Mouse (Mus musculus): ENCODE results near the gene Ankub1. TPM values are rescaled to one million over a fixed set of nuclear protein-coding genes. Genes with fewer than 3 reads are reported as not detected.

Ankub1 gene
- polyA plus RNA-seq, 1 experiment from 2014 or later = 0.20 TPM

DNA sequence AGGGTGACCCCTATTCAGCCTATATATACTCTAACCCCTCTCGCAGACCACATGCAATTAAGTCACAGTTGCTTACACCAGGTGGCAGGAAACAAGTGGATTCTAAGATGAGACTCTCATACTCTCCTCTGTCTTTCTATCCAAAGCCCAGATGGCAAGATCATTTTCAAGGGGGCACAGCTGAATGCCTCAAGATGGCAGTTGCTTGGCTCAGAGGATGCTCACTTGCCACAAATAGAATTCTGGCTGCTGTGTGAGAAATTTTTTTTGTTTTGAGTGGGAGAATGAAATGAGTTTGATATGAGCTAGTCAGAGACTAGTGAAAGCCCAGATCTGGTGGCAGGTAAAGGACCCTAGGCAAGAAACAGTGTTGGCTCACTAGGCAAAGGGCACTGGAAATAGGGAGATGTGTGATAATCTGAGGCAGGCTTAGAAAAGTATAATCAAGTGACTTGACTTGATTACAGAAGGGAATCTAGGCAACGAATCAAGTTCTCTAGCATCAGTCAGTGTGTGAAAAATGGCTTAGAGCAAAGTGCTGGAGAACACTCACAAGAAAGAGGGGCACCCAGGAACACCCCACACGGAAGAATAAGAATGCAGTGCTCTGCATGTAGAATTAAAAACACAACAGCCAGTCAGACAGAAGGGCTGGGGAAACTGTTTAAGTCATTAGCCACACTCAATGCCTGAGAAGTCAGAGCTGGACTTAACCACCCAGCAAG, 57.7 kb downstream of the Ankub1 start:
- Histone ChIP-seq H3K9me3 (replicated peaks; ENCODE audit: control insufficient read depth, low read length) (no peaks in the 10 kb centered on the region), H3K36me3 (replicated peaks; ENCODE audit: control insufficient read depth, insufficient read depth, low read depth, low read length) (no peaks in the 10 kb centered on the region), H3K4me3 (ENCODE audit: low read depth, low read length) (no peak overlapping the region), H3K9ac (replicated peaks; ENCODE audit: low read length) (no peak overlapping the region), H3K27me3 (ENCODE audit: control insufficient read depth, insufficient read depth, low read length) (no peaks in the 10 kb centered on the region), H3K4me1 (ENCODE audit: control insufficient read depth, insufficient read depth, low read length) (no peaks in the 10 kb centered on the region), H3K4me2 (ENCODE audit: low read depth, low read length) (no peak overlapping the region), H3K27ac (replicated peaks; ENCODE audit: low read depth, low read length) (no peak overlapping the region)
- 78% methylated on average over 3 of the region's 3 CpGs for WGBS
- DNase-seq (ENCODE audit: low spot score) (no peak), ATAC-seq (replicated peaks; ENCODE audit: insufficient number of reproducible peaks, low FRiP score, low TSS enrichment, low read depth) (no peak)

DNA sequence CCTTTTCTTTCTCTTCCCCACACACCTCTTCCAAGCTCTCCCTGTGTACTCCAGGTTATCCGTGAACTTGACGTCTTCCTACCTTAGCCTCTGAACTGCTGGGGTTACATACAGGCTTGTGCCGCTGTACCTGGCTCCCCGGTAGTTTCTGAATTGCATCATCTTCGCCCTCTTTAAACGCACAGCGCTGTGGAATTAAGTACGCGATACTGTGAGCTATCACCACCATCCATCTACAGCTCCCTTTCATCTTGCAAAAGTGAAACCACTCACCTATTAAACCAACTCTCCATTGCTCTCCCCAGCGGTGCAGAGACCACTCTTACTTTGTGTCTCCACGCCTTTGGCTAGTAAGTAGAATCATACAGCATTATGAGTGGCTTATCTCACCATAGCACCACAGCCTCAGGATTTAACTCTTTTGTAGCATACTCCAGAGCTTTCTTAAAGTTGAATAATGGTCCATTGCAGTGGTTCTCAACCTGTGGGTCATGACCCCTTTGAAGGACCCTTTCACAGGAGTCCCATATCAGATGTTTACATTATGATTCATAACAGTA, 65.6 kb downstream of the Ankub1 start:
- ATAC-seq (replicated peaks; ENCODE audit: insufficient number of reproducible peaks, low FRiP score, low TSS enrichment, low read depth) = no peak
- no peak overlapping the region for H3K4me2 ChIP-seq (ENCODE audit: low read depth, low read length)
- WGBS = 84% methylated on average over 11 of the region's 11 CpGs
- no peaks in the 10 kb centered on the region for H3K36me3 ChIP-seq (replicated peaks; ENCODE audit: control insufficient read depth, insufficient read depth, low read depth, low read length)
- no peaks in the 10 kb centered on the region for H3K27me3 ChIP-seq (ENCODE audit: control insufficient read depth, insufficient read depth, low read length)
- no peak overlapping the region for H3K4me3 ChIP-seq (ENCODE audit: low read depth, low read length)
- no peak for DNase-seq (ENCODE audit: low spot score)
- H3K9ac ChIP-seq (replicated peaks; ENCODE audit: low read length) = no peak overlapping the region
- H3K9me3 ChIP-seq (replicated peaks; ENCODE audit: control insufficient read depth, low read length) = no peaks in the 10 kb centered on the region
- no peak overlapping the region for H3K27ac ChIP-seq (replicated peaks; ENCODE audit: low read depth, low read length)
- no peaks in the 10 kb centered on the region for H3K4me1 ChIP-seq (ENCODE audit: control insufficient read depth, insufficient read depth, low read length)

DNA sequence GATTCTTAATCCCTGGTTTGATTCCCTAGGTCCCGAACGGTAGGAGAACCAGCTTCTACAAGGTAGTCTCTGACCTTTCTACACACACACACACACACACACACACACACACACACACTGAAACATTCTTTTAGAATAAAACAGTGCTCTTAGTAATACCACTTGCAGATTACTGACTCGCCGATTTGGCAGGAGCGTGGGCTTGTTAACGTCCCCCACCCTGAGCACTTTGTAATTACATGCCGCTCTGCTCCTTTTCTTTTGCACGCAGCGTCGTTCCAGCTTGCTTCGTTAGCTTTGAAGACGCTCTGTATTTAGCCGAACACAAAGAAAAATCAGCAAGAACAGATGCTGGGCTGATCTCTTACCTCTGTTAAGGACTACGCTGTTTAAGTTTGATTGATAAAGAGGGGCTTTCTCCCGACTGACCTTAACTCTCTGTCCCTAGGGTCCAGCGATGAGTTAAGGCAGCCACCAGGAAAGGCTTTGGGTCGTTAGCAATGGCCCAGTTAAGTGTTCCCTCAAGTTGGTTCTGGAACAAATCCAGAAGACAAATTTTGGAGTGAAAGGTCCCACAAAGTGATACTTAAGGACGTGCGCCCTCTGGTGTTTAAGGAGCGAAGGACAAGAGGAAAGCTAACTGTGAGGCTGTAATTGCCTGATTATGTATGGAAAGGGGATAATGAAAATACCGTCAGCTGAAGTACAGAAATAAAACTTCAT, 67.2 kb downstream of the Ankub1 start:
- Histone ChIP-seq H3K4me3 (ENCODE audit: low read depth, low read length) (no peak overlapping the region), H3K9ac (replicated peaks; ENCODE audit: low read length) (no peak overlapping the region), H3K27me3 (ENCODE audit: control insufficient read depth, insufficient read depth, low read length) (no peaks in the 10 kb centered on the region), H3K4me2 (ENCODE audit: low read depth, low read length) (no peak overlapping the region; the same call in 1 of the 2 replicates), H3K27ac (replicated peaks; ENCODE audit: low read depth, low read length) (no peak overlapping the region), H3K36me3 (replicated peaks; ENCODE audit: control insufficient read depth, insufficient read depth, low read depth, low read length) (no peaks in the 10 kb centered on the region), H3K4me1 (ENCODE audit: control insufficient read depth, insufficient read depth, low read length) (no peaks in the 10 kb centered on the region), H3K9me3 (replicated peaks; ENCODE audit: control insufficient read depth, low read length) (no peaks in the 10 kb centered on the region)
- WGBS = 34% methylated on average over 21 of the region's 21 CpGs
- ATAC-seq (replicated peaks; ENCODE audit: insufficient number of reproducible peaks, low FRiP score, low TSS enrichment, low read depth) = peak; percentile 59; the same call in 1 of the 2 replicates
- DNase-seq (ENCODE audit: low spot score) = peak; percentile 95

DNA sequence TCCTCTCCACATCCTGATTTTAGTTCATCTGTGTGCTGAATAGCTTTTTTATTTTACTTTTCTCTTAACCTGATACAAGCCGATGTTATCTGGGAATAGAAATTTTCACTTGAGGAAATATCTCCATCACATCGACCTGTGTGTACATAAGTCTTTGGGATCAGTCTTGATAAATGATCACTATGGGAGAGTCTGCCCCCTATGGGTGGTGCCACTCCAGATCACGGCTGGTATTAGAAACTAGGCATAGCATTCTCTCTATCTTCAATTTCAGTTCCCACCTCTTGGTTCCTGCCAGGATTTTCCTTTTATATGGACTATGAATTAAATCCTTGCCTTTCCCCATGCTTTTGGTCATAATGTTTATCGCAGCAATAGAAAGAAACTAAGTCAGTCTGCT, 72.9 kb downstream of the Ankub1 start:
- Histone ChIP-seq H3K4me3 (ENCODE audit: low read depth, low read length) (no peak overlapping the region), H3K4me1 (ENCODE audit: control insufficient read depth, insufficient read depth, low read length) (no peaks in the 10 kb centered on the region), H3K9me3 (replicated peaks; ENCODE audit: control insufficient read depth, low read length) (no peaks in the 10 kb centered on the region), H3K27me3 (ENCODE audit: control insufficient read depth, insufficient read depth, low read length) (no peaks in the 10 kb centered on the region), H3K27ac (replicated peaks; ENCODE audit: low read depth, low read length) (no peak overlapping the region), H3K36me3 (replicated peaks; ENCODE audit: control insufficient read depth, insufficient read depth, low read depth, low read length) (no peaks in the 10 kb centered on the region), H3K4me2 (ENCODE audit: low read depth, low read length) (no peak overlapping the region), H3K9ac (replicated peaks; ENCODE audit: low read length) (no peak overlapping the region)
- DNase-seq (ENCODE audit: low spot score) (no peak), ATAC-seq (replicated peaks; ENCODE audit: insufficient number of reproducible peaks, low FRiP score, low TSS enrichment, low read depth) (no peak)
- WGBS = 80% methylated on average over 4 of the region's 4 CpGs

DNA sequence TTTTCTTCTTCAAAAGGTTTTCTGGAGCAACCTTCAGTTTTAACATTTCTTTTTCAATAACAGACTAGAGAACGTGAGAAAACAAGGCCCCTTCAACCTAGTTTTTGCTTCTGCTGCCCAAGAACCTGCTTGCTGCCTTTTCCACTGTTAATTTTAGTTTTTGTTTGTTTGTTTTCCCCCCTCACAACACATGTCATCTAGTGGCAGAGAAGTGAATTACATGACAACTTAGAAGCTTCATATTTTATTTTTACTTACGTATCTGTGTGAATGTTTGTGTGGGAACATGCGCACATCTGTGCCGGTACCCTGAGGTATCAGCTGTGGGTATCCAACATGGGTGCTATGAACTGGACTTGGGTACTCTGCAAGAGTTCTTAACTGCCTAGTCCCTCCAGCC, 76.9 kb downstream of the Ankub1 start:
- H3K27me3 ChIP-seq (ENCODE audit: control insufficient read depth, insufficient read depth, low read length) = no peaks in the 10 kb centered on the region
- no peak overlapping the region for H3K4me2 ChIP-seq (ENCODE audit: low read depth, low read length)
- no peak overlapping the region for H3K27ac ChIP-seq (replicated peaks; ENCODE audit: low read depth, low read length)
- DNase-seq (ENCODE audit: low spot score) (no peak), ATAC-seq (replicated peaks; ENCODE audit: insufficient number of reproducible peaks, low FRiP score, low TSS enrichment, low read depth) (no peak)
- no peak overlapping the region for H3K4me3 ChIP-seq (ENCODE audit: low read depth, low read length)
- no peaks in the 10 kb centered on the region for H3K9me3 ChIP-seq (replicated peaks; ENCODE audit: control insufficient read depth, low read length)
- H3K4me1 ChIP-seq (ENCODE audit: control insufficient read depth, insufficient read depth, low read length) = no peaks in the 10 kb centered on the region
- no peaks in the 10 kb centered on the region for H3K36me3 ChIP-seq (replicated peaks; ENCODE audit: control insufficient read depth, insufficient read depth, low read depth, low read length)
- H3K9ac ChIP-seq (replicated peaks; ENCODE audit: low read length) = no peak overlapping the region
- WGBS = 93% methylated on average over 4 of the region's 4 CpGs

DNA sequence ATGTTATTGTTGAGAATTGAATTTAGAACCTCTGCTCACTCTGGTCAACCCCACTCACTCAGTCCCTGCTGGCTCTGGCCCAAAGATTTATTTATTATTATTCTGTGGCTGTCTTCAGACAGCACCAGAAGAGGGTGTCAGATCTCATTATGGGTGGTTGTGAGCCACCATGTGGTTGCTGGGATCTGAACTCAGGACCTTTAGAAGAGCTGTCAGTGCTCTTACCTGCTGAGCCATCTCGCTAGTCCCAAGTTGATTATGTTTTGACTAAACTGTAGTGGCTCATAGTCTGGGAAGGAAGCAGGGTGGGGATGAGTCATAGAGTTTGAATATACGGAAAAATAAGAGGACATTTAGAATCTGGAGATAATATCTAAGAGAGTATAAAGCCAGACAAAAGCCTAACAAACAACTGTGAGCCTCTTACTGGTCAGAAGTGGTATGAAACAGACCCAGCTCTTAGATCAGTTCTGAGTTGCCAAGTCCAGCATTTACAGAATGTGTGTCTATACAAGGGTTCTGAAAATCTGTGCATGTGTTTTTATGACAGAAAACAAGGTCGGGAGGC, 80.1 kb downstream of the Ankub1 start:
- ATAC-seq (replicated peaks; ENCODE audit: insufficient number of reproducible peaks, low FRiP score, low TSS enrichment, low read depth) = no peak

DNA sequence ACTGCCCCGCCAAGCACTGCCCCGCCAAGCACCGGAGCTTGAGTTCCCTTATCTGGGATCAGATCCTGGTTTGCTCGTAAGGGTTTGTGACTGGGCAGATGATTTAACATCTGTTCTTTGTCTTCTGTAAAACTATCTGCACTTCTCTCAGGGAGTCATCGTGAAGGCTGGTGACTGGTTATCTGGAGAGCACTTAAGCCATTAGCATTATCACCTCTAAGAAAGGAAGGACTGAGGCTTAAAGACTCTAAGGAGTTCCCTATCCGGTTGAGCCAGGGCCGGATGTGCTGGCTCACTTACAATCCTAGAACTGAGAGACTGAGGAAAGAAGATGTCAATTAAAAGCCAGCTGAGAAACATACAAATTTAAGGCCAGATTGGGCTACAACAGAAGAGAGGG, 80.8 kb downstream of the Ankub1 start:
- Histone ChIP-seq H3K27me3 (ENCODE audit: control insufficient read depth, insufficient read depth, low read length) (no peaks in the 10 kb centered on the region), H3K4me1 (ENCODE audit: control insufficient read depth, insufficient read depth, low read length) (no peaks in the 10 kb centered on the region), H3K36me3 (replicated peaks; ENCODE audit: control insufficient read depth, insufficient read depth, low read depth, low read length) (no peaks in the 10 kb centered on the region), H3K27ac (replicated peaks; ENCODE audit: low read depth, low read length) (no peak overlapping the region), H3K9ac (replicated peaks; ENCODE audit: low read length) (no peak overlapping the region), H3K4me3 (ENCODE audit: low read depth, low read length) (no peak overlapping the region), H3K4me2 (ENCODE audit: low read depth, low read length) (no peak overlapping the region), H3K9me3 (replicated peaks; ENCODE audit: control insufficient read depth, low read length) (no peaks in the 10 kb centered on the region)
- DNase-seq (ENCODE audit: low spot score) (no peak), ATAC-seq (replicated peaks; ENCODE audit: insufficient number of reproducible peaks, low FRiP score, low TSS enrichment, low read depth) (no peak)
- WGBS = 79% methylated on average over 7 of the region's 7 CpGs

More for the DNA sequence above, 80.1 kb downstream of the Ankub1 start:
- Histone ChIP-seq H3K4me3 (ENCODE audit: low read depth, low read length) (no peak overlapping the region), H3K9ac (replicated peaks; ENCODE audit: low read length) (no peak overlapping the region), H3K27me3 (ENCODE audit: control insufficient read depth, insufficient read depth, low read length) (no peaks in the 10 kb centered on the region), H3K4me1 (ENCODE audit: control insufficient read depth, insufficient read depth, low read length) (no peaks in the 10 kb centered on the region), H3K36me3 (replicated peaks; ENCODE audit: control insufficient read depth, insufficient read depth, low read depth, low read length) (no peaks in the 10 kb centered on the region), H3K4me2 (ENCODE audit: low read depth, low read length) (no peak overlapping the region), H3K9me3 (replicated peaks; ENCODE audit: control insufficient read depth, low read length) (no peaks in the 10 kb centered on the region), H3K27ac (replicated peaks; ENCODE audit: low read depth, low read length) (no peak overlapping the region)
- no peak for DNase-seq (ENCODE audit: low spot score)
- 78% methylated on average over 3 of the region's 3 CpGs for WGBS
